Mouse (Mus musculus): ENCODE results near the gene Slc13a1. TPM values are rescaled to one million over a fixed set of nuclear protein-coding genes. Genes with fewer than 3 reads are reported as not detected.
"Not testable (repeated sequence)": the region's sequence is repeated elsewhere in the genome, so short reads cannot be mapped to it uniquely, and the experiment has no call there.

Slc13a1 gene
- 3.3 and 4.2 TPM in 2 replicates for polyA plus RNA-seq (2015; fragmentation: Nextera tagmentation; extraction: Ambion mirVana)

DNA sequence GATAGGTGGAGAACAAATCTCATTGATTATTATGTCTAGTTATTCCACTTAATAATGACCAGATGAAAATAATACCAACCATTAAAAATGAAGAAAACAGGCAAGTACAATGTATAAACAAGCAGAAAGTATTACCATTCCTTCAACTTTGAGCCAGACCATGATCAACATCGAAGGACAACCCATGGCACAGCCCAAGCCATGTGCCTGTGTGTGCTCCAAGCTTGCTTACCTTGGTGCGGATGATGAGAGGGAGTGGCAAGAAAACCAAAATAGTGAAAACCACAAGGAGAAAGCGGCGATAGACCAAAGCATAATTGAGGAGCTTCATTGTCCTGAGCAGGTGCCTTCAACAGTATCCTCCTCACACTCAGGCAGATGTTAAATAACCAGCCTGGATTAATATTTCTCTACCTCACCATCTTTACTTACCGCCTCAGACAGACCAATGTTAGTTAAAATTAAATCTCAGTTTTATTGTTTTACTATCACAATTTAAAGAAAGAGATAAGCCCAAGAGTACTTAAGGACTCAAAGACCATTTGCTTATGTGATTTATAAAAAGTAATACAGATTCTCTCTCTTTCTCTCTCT, at the start of gene Slc13a1:
TSS of gene Slc13a1 (minus strand) at position 359 of the 594 bp plus-strand sequence.
- H3K4me1 ChIP-seq, result no peaks in the 10 kb centered on the region
- no peak within 1 kb of the TSS for H3K9ac ChIP-seq
- H3K27me3 ChIP-seq, result no peaks in the 10 kb centered on the region
- H3K9me3 ChIP-seq (replicated peaks), result no peaks in the 10 kb centered on the region
- 89% methylated on average over 5 of the region's 5 CpGs for WGBS
- H3K4me2 ChIP-seq, result no peak within 1 kb of the TSS
- no peak within 1 kb of the TSS for H3K27ac ChIP-seq
- ATAC-seq (replicated peaks; ENCODE audit: low FRiP score), result no peak
- no peak within 1 kb of the TSS for H3K4me3 ChIP-seq (replicated peaks)
- H3K36me3 ChIP-seq, result no peaks in the 10 kb centered on the region

DNA sequence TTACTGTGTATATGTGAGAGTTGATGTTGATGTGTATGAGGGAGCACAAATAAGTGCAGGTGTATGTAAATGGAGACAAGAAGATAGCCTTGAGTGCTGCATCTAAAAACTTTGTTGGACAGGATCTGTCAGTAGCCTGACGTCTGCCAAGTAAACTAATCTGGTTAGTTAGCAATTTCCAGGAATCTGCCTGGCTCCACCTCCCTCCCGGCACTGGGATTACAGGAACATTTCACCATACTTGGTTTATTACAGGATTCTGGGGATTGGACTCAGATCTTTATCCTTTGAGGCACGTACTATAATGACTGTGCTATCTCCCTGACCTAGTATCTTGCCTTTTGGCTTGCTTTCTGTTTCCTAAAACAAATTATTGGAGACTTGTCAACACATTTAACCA, 40.0 kb upstream of the Slc13a1 start:
- ATAC-seq (replicated peaks; ENCODE audit: low FRiP score), result no peak
- no peaks in the 10 kb centered on the region for H3K9me3 ChIP-seq (replicated peaks)
- H3K27ac ChIP-seq, result no peak overlapping the region
- H3K9ac ChIP-seq, result no peak overlapping the region
- H3K36me3 ChIP-seq, result no peaks in the 10 kb centered on the region
- no peaks in the 10 kb centered on the region for H3K4me1 ChIP-seq
- H3K27me3 ChIP-seq, result no peaks in the 10 kb centered on the region
- no peak overlapping the region for H3K4me2 ChIP-seq
- H3K4me3 ChIP-seq (replicated peaks), result no peak overlapping the region
- 78% methylated on average over 3 of the region's 3 CpGs for WGBS

- WGBS, result 83% methylated on average over 6 of the region's 6 CpGs
- ATAC-seq (replicated peaks; ENCODE audit: low FRiP score), result no peak
- Histone ChIP-seq H3K4me1 (no peaks in the 10 kb centered on the region), H3K4me3 (replicated peaks) (no peak overlapping the region), H3K27me3 (no peaks in the 10 kb centered on the region), H3K9ac (no peak overlapping the region), H3K4me2 (no peak overlapping the region), H3K27ac (no peak overlapping the region), H3K36me3 (no peaks in the 10 kb centered on the region), H3K9me3 (replicated peaks) (no peaks in the 10 kb centered on the region)
Observed at GRCm38 (mm10) chr6:24202226-24202625, 34.3 kb upstream of the Slc13a1 start.

DNA sequence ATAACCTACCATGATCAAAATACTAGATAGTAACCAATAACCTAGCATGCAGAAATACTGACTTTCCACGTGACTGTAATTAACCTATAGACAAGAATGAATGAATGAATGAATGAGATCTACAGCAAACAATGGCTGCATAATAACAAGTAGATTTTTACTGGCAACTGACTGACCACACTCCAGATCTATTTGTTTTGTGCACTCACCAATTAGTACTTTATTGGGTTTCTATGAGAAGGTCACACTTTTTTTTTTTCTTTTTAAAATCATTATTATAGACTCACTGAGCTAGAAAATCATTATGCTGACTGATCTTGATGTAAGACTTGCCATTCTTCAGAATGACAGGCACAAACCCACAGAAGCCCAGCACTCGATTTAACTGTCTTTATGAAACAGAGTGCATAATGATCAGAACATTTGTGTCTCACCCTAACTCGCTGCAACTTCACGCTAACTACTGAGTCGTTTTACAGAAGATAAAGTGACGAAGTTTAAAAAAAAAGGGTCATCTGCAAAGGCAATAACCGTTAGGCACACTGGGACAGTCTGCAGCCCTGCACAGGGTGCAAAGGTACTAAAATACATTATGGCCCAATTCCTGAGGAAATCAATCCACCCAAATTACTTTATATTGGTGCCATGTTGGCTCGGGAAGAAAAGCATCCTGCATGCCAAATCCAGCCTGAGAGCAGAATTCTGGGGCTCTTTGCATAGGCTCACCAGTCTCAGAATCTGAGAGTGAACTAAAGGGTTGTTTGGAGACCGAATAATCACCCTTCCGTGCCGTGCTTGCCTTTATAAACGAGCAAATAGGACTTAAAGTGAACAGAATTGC, 33.0 kb upstream of the Slc13a1 start:
- no peaks in the 10 kb centered on the region for H3K27me3 ChIP-seq
- WGBS, result 36% methylated on average over 12 of the region's 12 CpGs
- H3K9me3 ChIP-seq (replicated peaks), result no peaks in the 10 kb centered on the region
- no peaks in the 10 kb centered on the region for H3K4me1 ChIP-seq
- H3K9ac ChIP-seq, result no peak overlapping the region
- no peaks in the 10 kb centered on the region for H3K36me3 ChIP-seq
- no peak for ATAC-seq (replicated peaks; ENCODE audit: low FRiP score)
- H3K4me3 ChIP-seq (replicated peaks), result no peak overlapping the region
- H3K27ac ChIP-seq, result no peak overlapping the region
- no peak overlapping the region for H3K4me2 ChIP-seq

DNA sequence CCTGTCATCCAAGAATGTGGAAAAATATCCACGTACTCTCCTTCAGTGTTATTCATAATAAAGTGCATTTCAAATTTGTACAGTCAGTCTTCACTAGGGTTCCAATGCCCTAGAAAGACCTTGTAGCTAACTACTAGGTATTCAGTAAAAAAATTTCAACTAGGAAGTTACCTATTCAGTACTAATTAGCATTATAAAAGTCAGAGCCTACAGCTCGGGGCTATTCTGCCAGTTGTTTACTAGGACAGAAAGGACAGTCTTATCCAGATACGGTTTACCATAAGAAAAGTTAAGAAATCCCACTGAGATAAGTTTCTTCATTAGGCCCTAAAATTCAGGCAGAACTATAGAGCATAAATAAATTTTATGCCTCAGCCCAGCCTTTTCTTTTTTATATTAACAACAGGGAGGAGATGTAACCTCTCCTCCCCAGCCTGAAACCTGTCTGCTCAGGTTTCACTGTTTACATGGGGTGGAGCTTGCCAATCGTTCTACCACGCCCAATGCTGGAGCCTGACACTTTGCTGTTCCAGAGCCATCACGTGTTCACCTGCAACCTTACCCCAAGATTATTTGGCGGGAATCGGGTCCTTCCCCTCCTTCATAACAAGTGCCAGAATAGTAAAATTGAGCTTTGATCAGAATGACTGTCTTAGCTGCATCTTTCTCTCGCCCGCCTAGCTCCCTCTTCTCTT, 29.8 kb upstream of the Slc13a1 start:
- 64% methylated on average over 10 of the region's 10 CpGs for WGBS

DNA sequence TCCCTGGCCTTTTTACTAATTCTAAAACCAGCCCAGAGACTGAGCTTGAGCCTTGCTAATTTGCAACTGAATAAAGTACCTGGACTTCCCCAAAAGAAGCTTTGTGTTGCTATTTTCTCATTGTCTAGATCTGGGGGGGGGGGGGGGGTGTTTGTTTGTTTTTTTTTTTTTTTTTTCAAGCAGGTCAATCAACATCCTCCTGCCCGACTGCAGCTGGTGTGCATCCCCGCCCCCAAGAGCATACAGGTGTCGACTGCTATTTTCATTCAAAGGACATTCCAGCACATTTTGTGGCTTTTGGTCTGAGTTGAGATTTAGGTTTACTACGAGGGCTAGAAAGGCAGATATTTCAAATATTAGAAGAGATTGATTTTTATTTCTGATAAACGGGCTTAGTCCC, 28.5 kb upstream of the Slc13a1 start:
- 51% methylated on average over 5 of the region's 5 CpGs for WGBS
- not testable (repeated sequence) for H3K36me3 ChIP-seq; H3K9me3 ChIP-seq (replicated peaks); ATAC-seq (replicated peaks; ENCODE audit: low FRiP score); H3K27ac ChIP-seq; H3K9ac ChIP-seq; H3K4me3 ChIP-seq (replicated peaks); H3K27me3 ChIP-seq; H3K4me1 ChIP-seq; H3K4me2 ChIP-seq

More for the DNA sequence above, 29.8 kb upstream of the Slc13a1 start:
- H3K4me2 ChIP-seq; H3K27ac ChIP-seq; H3K4me3 ChIP-seq (replicated peaks); H3K36me3 ChIP-seq; H3K9me3 ChIP-seq (replicated peaks); H3K4me1 ChIP-seq; H3K27me3 ChIP-seq; H3K9ac ChIP-seq; ATAC-seq (replicated peaks; ENCODE audit: low FRiP score): not testable (repeated sequence)

- ATAC-seq (replicated peaks; ENCODE audit: low FRiP score), result no peak
Observed at GRCm38 (mm10) chr6:24183439-24183838, 15.5 kb upstream of the Slc13a1 start.

DNA sequence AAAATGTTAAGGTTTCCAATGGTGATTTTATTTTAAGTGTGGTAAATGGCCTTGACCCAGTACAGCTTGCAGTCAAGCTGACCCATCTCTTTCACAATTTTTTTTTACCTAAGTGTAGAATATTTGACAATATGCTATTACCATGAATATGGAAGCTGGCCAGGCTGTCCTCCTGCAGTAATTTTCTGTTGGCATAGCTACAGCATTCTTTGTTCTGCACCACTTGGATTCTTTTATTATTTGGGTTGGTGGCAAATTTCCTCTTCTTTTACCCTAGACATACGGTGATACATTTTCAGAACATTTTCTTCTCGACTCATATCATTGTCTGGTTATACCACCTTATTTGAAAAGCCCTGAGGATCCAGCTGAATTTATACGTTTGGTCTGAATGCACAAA, 7.5 kb upstream of the Slc13a1 start:
- Histone ChIP-seq H3K27ac (no peak overlapping the region), H3K4me1 (no peaks in the 10 kb centered on the region), H3K9ac (no peak overlapping the region), H3K9me3 (replicated peaks) (no peaks in the 10 kb centered on the region), H3K36me3 (no peaks in the 10 kb centered on the region), H3K4me3 (replicated peaks) (no peak overlapping the region), H3K4me2 (no peak overlapping the region), H3K27me3 (no peaks in the 10 kb centered on the region)
- WGBS, result 88% methylated on average over 3 of the region's 3 CpGs
- ATAC-seq (replicated peaks; ENCODE audit: low FRiP score), result no peak

More at GRCm38 (mm10) chr6:24183439-24183838, 15.5 kb upstream of the Slc13a1 start:
- H3K4me3 ChIP-seq (replicated peaks), result no peak overlapping the region
- H3K9ac ChIP-seq, result no peak overlapping the region
- 74% methylated on average over 3 of the region's 3 CpGs for WGBS
- no peaks in the 10 kb centered on the region for H3K36me3 ChIP-seq
- no peaks in the 10 kb centered on the region for H3K27me3 ChIP-seq
- H3K9me3 ChIP-seq (replicated peaks), result no peaks in the 10 kb centered on the region
- H3K4me2 ChIP-seq, result no peak overlapping the region
- no peaks in the 10 kb centered on the region for H3K4me1 ChIP-seq
- no peak overlapping the region for H3K27ac ChIP-seq

- Histone ChIP-seq H3K4me3 (replicated peaks) (no peak overlapping the region), H3K9ac (no peak overlapping the region), H3K4me2 (no peak overlapping the region), H3K27me3 (no peaks in the 10 kb centered on the region), H3K36me3 (no peaks in the 10 kb centered on the region), H3K9me3 (replicated peaks) (no peaks in the 10 kb centered on the region), H3K4me1 (no peaks in the 10 kb centered on the region), H3K27ac (no peak overlapping the region)
- ATAC-seq (replicated peaks; ENCODE audit: low FRiP score), result no peak
Observed at GRCm38 (mm10) chr6:24173951-24174350, 6.1 kb upstream of the Slc13a1 start.

DNA sequence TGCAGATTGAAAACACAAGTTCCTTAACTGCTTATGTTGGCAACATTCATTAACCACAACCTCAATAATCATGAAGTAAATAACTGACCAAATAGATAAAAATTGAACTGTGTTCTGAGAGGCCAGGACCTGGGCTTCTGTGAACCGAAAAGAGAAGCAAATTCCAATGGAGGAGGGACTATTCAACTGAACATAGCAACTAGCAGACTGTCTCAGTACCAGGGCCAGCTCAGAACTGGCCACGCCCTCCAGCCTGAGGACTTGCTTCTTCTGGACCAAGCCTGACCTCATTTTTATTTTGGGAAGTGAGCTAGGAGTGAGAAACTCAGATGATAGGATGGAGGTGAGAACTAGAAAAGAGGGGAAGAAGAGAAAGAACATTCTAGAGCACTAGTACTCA, 4.8 kb upstream of the Slc13a1 start:
- no peaks in the 10 kb centered on the region for H3K36me3 ChIP-seq
- H3K27me3 ChIP-seq, result no peaks in the 10 kb centered on the region
- no peak overlapping the region for H3K4me2 ChIP-seq
- H3K4me1 ChIP-seq, result no peaks in the 10 kb centered on the region
- ATAC-seq (replicated peaks; ENCODE audit: low FRiP score), result peak; percentile 70
- H3K9me3 ChIP-seq (replicated peaks), result no peaks in the 10 kb centered on the region
- H3K27ac ChIP-seq, result no peak overlapping the region
- H3K4me3 ChIP-seq (replicated peaks), result no peak overlapping the region
- no peak overlapping the region for H3K9ac ChIP-seq
- 66% methylated on average over 2 of the region's 2 CpGs for WGBS

GRCm38 (mm10) chr6:24166772-24167171, 1.1 kb downstream of the Slc13a1 start:
- Histone ChIP-seq H3K27ac (no peak overlapping the region), H3K9ac (no peak overlapping the region), H3K27me3 (no peaks in the 10 kb centered on the region), H3K36me3 (no peaks in the 10 kb centered on the region), H3K4me3 (replicated peaks) (no peak overlapping the region), H3K4me1 (no peaks in the 10 kb centered on the region), H3K9me3 (replicated peaks) (no peaks in the 10 kb centered on the region), H3K4me2 (no peak overlapping the region)
- no peak for ATAC-seq (replicated peaks; ENCODE audit: low FRiP score)
- 87% methylated on average over 6 of the region's 6 CpGs for WGBS

- Histone ChIP-seq H3K27me3 (no peaks in the 10 kb centered on the region), H3K9ac (no peak overlapping the region), H3K4me1 (no peaks in the 10 kb centered on the region), H3K9me3 (replicated peaks) (no peaks in the 10 kb centered on the region), H3K36me3 (no peaks in the 10 kb centered on the region), H3K4me2 (no peak overlapping the region), H3K4me3 (replicated peaks) (no peak overlapping the region), H3K27ac (no peak overlapping the region)
- 62% methylated on average over 3 of the region's 3 CpGs for WGBS
- no peak for ATAC-seq (replicated peaks; ENCODE audit: low FRiP score)
Observed at GRCm38 (mm10) chr6:24165249-24165648, 2.6 kb downstream of the Slc13a1 start.

Data from kidney, embryonic 15.5 days (tissue).